Mouse (Mus musculus) CH12.LX (cell line): ENCODE results near the gene Kcna10. TPM values are rescaled to one million over a fixed set of nuclear protein-coding genes. Genes with fewer than 3 reads are reported as not detected.

ENCODE experiments used
- DNase-seq: peaks from one replicate; pipeline ENCODE4 v3.0.0-alpha.2; 2013; ENCODE audit errors: extremely low read depth
- H3K27ac ChIP-seq: 2 replicates; pipeline ENCODE4 v1.5.1; 2012; ENCODE audit warnings: low read depth, mild to moderate bottlenecking, control low read depth, moderate library complexity; ENCODE audit not compliant: insufficient read depth
- H3K27me3 ChIP-seq: replicated peaks from 2 replicates; pipeline ENCODE3; 2012; ENCODE audit warnings: inconsistent platforms
- H3K36me3 ChIP-seq, 2 experiments: replicated peaks in 1 of 2; 2 replicates each; pipeline versions ENCODE3 to v1.6.1; 2012; ENCODE audit warnings: inconsistent platforms in 1 of 2, low read length in 1 of 2, mild to moderate bottlenecking in 1 of 2, mixed read lengths in 1 of 2, moderate library complexity in 1 of 2; ENCODE audit not compliant: control insufficient read depth in 1 of 2, insufficient read depth in 1 of 2
- H3K4me1 ChIP-seq, 2 experiments: 2 replicates each; pipeline ENCODE4 v1.6.1; 2012; ENCODE audit warnings: inconsistent platforms in 1 of 2, moderate library complexity in 1 of 2; ENCODE audit not compliant: insufficient read depth in 2 of 2, control insufficient read depth in 1 of 2
- H3K4me2 ChIP-seq: 2 replicates; pipeline ENCODE4 v1.6.1; 2012; ENCODE audit warnings: low read depth, mild to moderate bottlenecking, control low read depth; ENCODE audit not compliant: poor library complexity, insufficient read depth, severe bottlenecking
- H3K4me3 ChIP-seq, 3 experiments: fragments of 150-350 bp in 1 of 3; sonication (generic) in 1 of 3; replicated peaks in 1 of 3; 2 replicates each; pipeline versions ENCODE3 to v1.5.1; 2011 to 2012; ENCODE audit warnings: low read depth in 2 of 3, low read length in 2 of 3, mild to moderate bottlenecking in 2 of 3, moderate library complexity in 2 of 3, control low read depth in 1 of 3, improper control_type of control experiment in 1 of 3, inconsistent platforms in 1 of 3, mixed read lengths in 1 of 3; ENCODE audit not compliant: poor library complexity in 1 of 3
- H3K79me2 ChIP-seq: replicated peaks from 2 replicates; pipeline ENCODE4 v1.6.1; 2012; ENCODE audit warnings: mild to moderate bottlenecking, moderate library complexity; ENCODE audit not compliant: control insufficient read depth, poor library complexity, insufficient read depth, severe bottlenecking; ENCODE audit errors: extremely low read depth
- H3K9ac ChIP-seq: 2 replicates; pipeline ENCODE4 v1.6.1; 2012; ENCODE audit warnings: low read depth, mild to moderate bottlenecking, control low read depth, moderate library complexity; ENCODE audit not compliant: insufficient read depth
- H3K9me3 ChIP-seq: replicated peaks from 2 replicates; pipeline ENCODE3; 2012; ENCODE audit warnings: low read length, inconsistent platforms, mixed read lengths
- BHLHE40 ChIP-seq: IDR thresholded peaks from 2 replicates; pipeline ENCODE4 v1.6.1; 2011; ENCODE audit warnings: mild to moderate bottlenecking, low read depth, low read length, improper control_type of control experiment
- EP300 ChIP-seq: IDR thresholded peaks from 2 replicates; pipeline ENCODE4 v1.6.1; 2011; ENCODE audit warnings: low read length, improper control_type of control experiment
- ETS1 ChIP-seq: conservative IDR thresholded peaks from 2 replicates; pipeline ENCODE4 v1.6.1; 2012; ENCODE audit warnings: low read depth, mild to moderate bottlenecking, inconsistent platforms, low read length, improper control_type of control experiment, moderate library complexity
- GABPA ChIP-seq: IDR thresholded peaks from 2 replicates; pipeline ENCODE4 v1.6.1; 2012; ENCODE audit warnings: low read depth, low read length, improper control_type of control experiment, inconsistent platforms; ENCODE audit not compliant: insufficient replicate concordance
- HCFC1 ChIP-seq: IDR thresholded peaks from 2 replicates; pipeline ENCODE4 v1.6.1; 2012; ENCODE audit warnings: low read depth, mild to moderate bottlenecking, inconsistent platforms, low read length, improper control_type of control experiment
- JUN ChIP-seq: IDR thresholded peaks from 2 replicates; pipeline ENCODE4 v1.6.1; 2011; ENCODE audit warnings: low read depth, mild to moderate bottlenecking, low read length, improper control_type of control experiment, moderate library complexity; ENCODE audit not compliant: insufficient read depth
- JUND ChIP-seq: conservative IDR thresholded peaks from 2 replicates; pipeline ENCODE4 v1.6.1; 2011; ENCODE audit warnings: low read depth, low read length, improper control_type of control experiment
- MAFK ChIP-seq: IDR thresholded peaks from 2 replicates; pipeline ENCODE4 v1.6.1; 2011; ENCODE audit warnings: low read length, improper control_type of control experiment; ENCODE audit not compliant: insufficient replicate concordance
- MAX ChIP-seq: IDR thresholded peaks from 2 replicates; pipeline ENCODE4 v1.6.1; 2011; ENCODE audit warnings: low read length, improper control_type of control experiment
- MAZ ChIP-seq: IDR thresholded peaks from 2 replicates; pipeline ENCODE4 v1.6.1; 2012; ENCODE audit warnings: low read depth, mild to moderate bottlenecking, inconsistent platforms, low read length, improper control_type of control experiment, moderate library complexity
- MEF2A ChIP-seq: IDR thresholded peaks from 2 replicates; pipeline ENCODE4 v1.6.1; 2014; ENCODE audit warnings: low read depth, mild to moderate bottlenecking, inconsistent platforms, low read length, improper control_type of control experiment, borderline replicate concordance
- MXI1 ChIP-seq: IDR thresholded peaks from 2 replicates; pipeline ENCODE4 v1.6.1; 2011; ENCODE audit warnings: mild to moderate bottlenecking, low read depth, low read length, improper control_type of control experiment
- MYC ChIP-seq: IDR thresholded peaks from 2 replicates; pipeline ENCODE4 v1.6.1; 2011; ENCODE audit warnings: low read depth, mild to moderate bottlenecking, improper control_type of control experiment, low read length
- NELFE ChIP-seq: IDR thresholded peaks from 2 replicates; pipeline ENCODE4 v1.6.1; 2011; ENCODE audit warnings: low read depth, low read length, improper control_type of control experiment
- NRF1 ChIP-seq: IDR thresholded peaks from 2 replicates; pipeline ENCODE4 v1.6.1; 2014; ENCODE audit warnings: low read depth, mild to moderate bottlenecking, inconsistent platforms, low read length, improper control_type of control experiment, moderate library complexity
- PAX5 ChIP-seq: IDR thresholded peaks from 2 replicates; pipeline ENCODE4 v1.6.1; 2012; ENCODE audit warnings: low read length, inconsistent platforms, mixed read lengths
- POLR2A ChIP-seq: IDR thresholded peaks from 2 replicates; pipeline ENCODE4 v1.6.1; 2011; ENCODE audit warnings: low read depth, mild to moderate bottlenecking, improper control_type of control experiment, low read length
- SIN3A ChIP-seq: IDR thresholded peaks from 2 replicates; pipeline ENCODE4 v1.6.1; 2012; ENCODE audit warnings: low read length, improper control_type of control experiment, inconsistent platforms
- SMC3 ChIP-seq: IDR thresholded peaks from 2 replicates; pipeline ENCODE4 v1.6.1; 2011; ENCODE audit warnings: low read depth, low read length, improper control_type of control experiment
- UBTF ChIP-seq: IDR thresholded peaks from 2 replicates; pipeline ENCODE4 v1.6.1; 2012; ENCODE audit warnings: low read depth, mild to moderate bottlenecking, inconsistent platforms, low read length, improper control_type of control experiment, moderate library complexity
- USF2 ChIP-seq: conservative IDR thresholded peaks from 2 replicates; pipeline ENCODE4 v1.6.1; 2011; ENCODE audit warnings: low read depth, low read length, improper control_type of control experiment
- ZC3H11A ChIP-seq: IDR thresholded peaks from 2 replicates; pipeline ENCODE4 v1.6.1; 2012; ENCODE audit warnings: low read depth, mild to moderate bottlenecking, inconsistent platforms, low read length, improper control_type of control experiment
- ZKSCAN1 ChIP-seq: IDR thresholded peaks from 2 replicates; pipeline ENCODE4 v1.6.1; 2012; ENCODE audit warnings: low read depth, inconsistent platforms, low read length, improper control_type of control experiment, borderline replicate concordance
- ZNF384 ChIP-seq: IDR thresholded peaks from 2 replicates; pipeline ENCODE4 v1.6.1; 2012; ENCODE audit warnings: low read depth, low read length, improper control_type of control experiment, inconsistent platforms
- dilution Hi-C: fragments of 300-500 bp; cut with MboI; formaldehyde crosslinking; loops from 2 replicates; pipeline ENCODE4 v1.14.3; 2020; ENCODE audit warnings: low sequenced_read_pairs; ENCODE audit not compliant: extremely low pct_unique_long_range_greater_than_20kb, extremely low pct_ligation_motif_present
- in situ Hi-C: fragments of 300-500 bp; cut with MboI; formaldehyde crosslinking; loops from 3 replicates; pipeline ENCODE4 v1.14.3; 2019; ENCODE audit warnings: low sequenced_read_pairs, low pct_ligation_motif_present, low pct_unique_long_range_greater_than_20kb, mixed read lengths
- polyA plus RNA-seq: library from polyadenylated mRNA; unstranded; fragments of >175 nt; gene quantifications from 2 replicates; pipeline ENCODE4 v1.2.1, GENCODE M21; 2012; ENCODE audit warnings: low read depth; ENCODE audit not compliant: insufficient read length
- total RNA-seq, 2 experiments: library from RNA; depleted of rRNA; stranded (reverse); fragments of 300-350 nt in 1 of 2; fragments of >200 nt in 1 of 2; gene quantifications; 2 replicates each; pipeline ENCODE4 v1.2.3; 2012 to 2014

Kcna10 gene
- total and polyA plus RNA-seq, 3 experiments = not detected

- DNase-seq = no peak
- Histone ChIP-seq H3K27me3 (peaks cover 2% of the 10 kb centered on the region), H3K9ac (no peak within 1 kb of the TSS), H3K36me3 (no peaks in the 10 kb centered on the region), H3K4me3 (no peak within 1 kb of the TSS), H3K79me2 (no peaks in the 10 kb centered on the region), H3K4me1 (peaks cover 0 to 7% of the 10 kb centered on the region in 2 experiments; a peak in 2 of 4 replicates), H3K4me2 (no peak within 1 kb of the TSS), H3K27ac (no peak within 1 kb of the TSS), H3K9me3 (no peaks in the 10 kb centered on the region)
- TF ChIP-seq EP300 (no peak), BHLHE40 (no peak), MAFK (no peak), MAX (no peak), ZNF384 (no peak), POLR2A (no peak), ETS1 (no peak), MYC (no peak), USF2 (no peak), MEF2A (no peak), NELFE (no peak)
- in situ Hi-C loops = no loop called here
- dilution Hi-C loops = no loop called here
Measured at GRCm38 (mm10) chr3:107230527-107230926, 47.7 kb downstream of the Kcna10 start, which contains the start of gene A630076J17Rik. TSS of gene A630076J17Rik (plus strand) at chr3:107230614.

GRCm38 (mm10) chr3:107231202-107231601 lies 48.3 kb downstream of the Kcna10 start:
- DNase-seq = no peak
- Histone ChIP-seq H3K9ac (no peak overlapping the region), H3K4me3 (no peak overlapping the region), H3K36me3 (no peaks in the 10 kb centered on the region)
- dilution Hi-C loops = no loop called here
- in situ Hi-C loops = no loop called here
- TF ChIP-seq JUN (no peak), SIN3A (no peak), PAX5 (no peak), MEF2A (no peak), MYC (no peak), HCFC1 (no peak), ZKSCAN1 (no peak), GABPA (no peak), USF2 (no peak), POLR2A (no peak), MXI1 (no peak), SMC3 (no peak), MAZ (no peak), MAFK (no peak), NRF1 (no peak), ZC3H11A (no peak), UBTF (no peak), BHLHE40 (no peak), JUND (no peak)
- TF ChIP-seq, all 38 proteins: peak for 0
- H3K79me2 ChIP-seq = no peaks in the 10 kb centered on the region
- peaks cover 0 to 7% of the 10 kb centered on the region in 2 experiments; a peak in 2 of 4 replicates for H3K4me1 ChIP-seq
- H3K27me3 ChIP-seq = peaks cover 2% of the 10 kb centered on the region
- no peak overlapping the region for H3K27ac ChIP-seq
- no peak overlapping the region for H3K4me2 ChIP-seq
- no peaks in the 10 kb centered on the region for H3K9me3 ChIP-seq
